Mouse (Mus musculus): Measurements from ENCODE around the gene Rdh1.
A peak's percentile ranks its signal among the peaks of the same experiment; 100 is the strongest.

Rdh1 gene

GRCm38 (mm10) chr10:127759181-127760110, at the start of gene Rdh1, which contains the start of gene Rdh16f1:
TSS of gene Rdh1 (plus strand) at chr10:127759721.
TSS of gene Rdh16f1 (plus strand) at chr10:127759787.
- no peak for DNase-seq (ENCODE audit: low spot score in 2 of 2)

GRCm38 (mm10) chr10:127710331-127710730, 49.2 kb upstream of the Rdh1 start:
- DNase-seq (ENCODE audit: low spot score in 2 of 2): no peak

- DNase-seq (ENCODE audit: low spot score in 2 of 2): no peak
Observed at GRCm38 (mm10) chr10:127712736-127713135, 46.8 kb upstream of the Rdh1 start.

- DNase-seq (ENCODE audit: low spot score in 2 of 2): peak in 1 of 2 experiments; percentile 20
Observed at GRCm38 (mm10) chr10:127721671-127722418, 37.7 kb upstream of the Rdh1 start.

DNA sequence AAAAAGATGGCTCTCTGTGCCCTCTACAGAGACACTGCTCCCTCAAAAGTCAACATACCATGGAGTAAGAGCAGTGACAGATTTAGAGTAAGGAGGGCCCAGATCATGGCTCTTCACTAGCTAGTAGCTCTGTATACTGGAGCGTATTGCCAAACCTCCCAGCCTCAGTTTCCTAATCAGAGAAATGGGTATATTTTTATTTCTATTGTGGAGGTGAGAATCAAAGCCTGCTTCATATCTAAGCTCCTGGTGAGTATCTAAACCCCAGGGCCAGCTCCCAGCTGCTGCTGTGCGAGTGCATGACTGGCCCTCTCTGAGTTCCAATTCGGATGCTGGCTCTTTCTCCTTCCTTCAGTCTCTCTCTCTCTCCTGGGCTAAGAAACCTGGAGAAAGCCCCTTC, 35.3 kb upstream of the Rdh1 start, which contains the start of gene Tac2:
Gene Tac2, plus strand, starts transcription at position 301 of the 400 bp plus-strand sequence.
- no peak for DNase-seq (ENCODE audit: low spot score in 2 of 2)

- no peak for DNase-seq (ENCODE audit: low spot score in 2 of 2)
Observed at GRCm38 (mm10) chr10:127725136-127725535, 34.4 kb upstream of the Rdh1 start.

GRCm38 (mm10) chr10:127728437-127728836, 31.1 kb upstream of the Rdh1 start:
- DNase-seq (ENCODE audit: low spot score in 2 of 2): no peak

DNA sequence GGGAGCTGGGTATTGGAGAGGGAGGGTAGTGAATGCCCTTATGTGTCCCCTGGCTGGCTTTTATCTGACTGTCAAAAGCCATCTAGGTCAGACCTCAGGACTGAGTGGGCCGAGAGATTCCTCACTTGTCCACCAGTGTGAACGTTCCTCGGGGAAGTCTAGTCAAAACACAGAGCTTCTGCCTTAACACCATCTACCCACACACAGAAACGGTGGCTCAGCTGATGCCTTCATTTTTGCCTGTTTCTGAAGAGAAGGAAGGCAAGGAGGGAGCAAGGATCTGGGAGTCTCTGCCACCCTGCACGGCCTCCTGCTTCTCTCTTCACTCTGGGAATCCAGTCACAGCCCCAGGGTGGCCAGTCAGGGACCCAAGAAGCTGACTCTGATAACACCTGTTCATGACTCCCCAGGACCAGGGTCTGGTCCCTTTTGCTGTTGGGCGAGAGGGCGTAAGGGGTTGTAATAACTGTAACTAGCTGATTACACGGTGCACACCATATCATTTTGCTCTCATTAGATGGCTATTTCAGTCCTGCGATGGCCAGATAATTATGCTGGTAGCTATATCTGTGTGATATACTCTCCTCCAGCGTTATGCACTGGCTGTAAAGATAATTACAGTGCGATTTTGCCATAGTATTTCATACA, 29.1 kb upstream of the Rdh1 start:
- peak; percentile 29 to 30 for DNase-seq (ENCODE audit: low spot score in 2 of 2)

- no peak for DNase-seq (ENCODE audit: low spot score in 2 of 2)
Observed at GRCm38 (mm10) chr10:127730933-127731310, 28.6 kb upstream of the Rdh1 start.

DNA sequence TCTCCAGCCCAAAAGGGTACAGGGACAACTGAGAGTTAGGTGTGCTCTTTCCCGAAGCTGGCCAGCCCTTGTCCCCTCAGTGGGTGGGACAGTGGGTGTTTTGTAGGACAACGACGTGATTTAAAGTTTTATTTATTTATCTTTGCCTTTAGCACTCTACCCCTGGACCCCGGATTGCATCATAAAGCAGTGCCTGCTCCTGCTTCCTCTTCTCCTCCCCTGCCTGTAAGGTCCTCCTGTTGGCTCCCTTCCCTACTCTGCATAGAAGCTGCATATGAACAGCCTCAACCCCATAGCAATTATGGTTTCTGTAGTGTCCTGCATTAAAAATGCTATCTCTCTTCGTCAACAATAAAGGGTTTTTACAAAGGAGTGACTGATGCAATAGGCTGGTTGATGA, 28.1 kb upstream of the Rdh1 start:
- no peak for DNase-seq (ENCODE audit: low spot score in 2 of 2)

GRCm38 (mm10) chr10:127734434-127734833, 25.1 kb upstream of the Rdh1 start:
- no peak for DNase-seq (ENCODE audit: low spot score in 2 of 2)

DNA sequence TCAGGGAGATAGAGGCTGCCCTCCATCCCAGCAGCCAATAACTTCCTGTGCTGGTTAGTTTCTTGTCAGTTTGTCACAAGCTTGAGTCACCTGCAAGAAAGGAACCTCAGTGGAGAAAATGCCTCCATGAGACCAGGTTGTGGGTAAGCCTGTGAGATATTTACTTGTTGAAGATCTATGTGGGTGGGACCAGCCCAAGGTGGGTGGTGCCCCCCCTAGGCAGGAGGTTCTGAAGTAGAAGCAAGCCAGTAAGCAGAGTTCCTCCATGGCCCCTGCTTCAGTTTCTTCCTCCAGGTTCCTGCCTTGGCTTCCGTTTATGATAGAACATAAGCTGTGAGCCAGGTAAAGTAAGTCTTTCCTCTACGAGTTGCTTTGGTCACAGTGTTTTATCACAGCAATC, 23.3 kb upstream of the Rdh1 start:
- DNase-seq (ENCODE audit: low spot score in 2 of 2): no peak

- DNase-seq (ENCODE audit: low spot score in 2 of 2): no peak
Observed at GRCm38 (mm10) chr10:127736916-127737315, 22.6 kb upstream of the Rdh1 start.

GRCm38 (mm10) chr10:127737552-127737951, 22.0 kb upstream of the Rdh1 start:
- DNase-seq (ENCODE audit: low spot score in 2 of 2): no peak

- no peak for DNase-seq (ENCODE audit: low spot score in 2 of 2)
Observed at GRCm38 (mm10) chr10:127738151-127738882, 21.2 kb upstream of the Rdh1 start.

DNA sequence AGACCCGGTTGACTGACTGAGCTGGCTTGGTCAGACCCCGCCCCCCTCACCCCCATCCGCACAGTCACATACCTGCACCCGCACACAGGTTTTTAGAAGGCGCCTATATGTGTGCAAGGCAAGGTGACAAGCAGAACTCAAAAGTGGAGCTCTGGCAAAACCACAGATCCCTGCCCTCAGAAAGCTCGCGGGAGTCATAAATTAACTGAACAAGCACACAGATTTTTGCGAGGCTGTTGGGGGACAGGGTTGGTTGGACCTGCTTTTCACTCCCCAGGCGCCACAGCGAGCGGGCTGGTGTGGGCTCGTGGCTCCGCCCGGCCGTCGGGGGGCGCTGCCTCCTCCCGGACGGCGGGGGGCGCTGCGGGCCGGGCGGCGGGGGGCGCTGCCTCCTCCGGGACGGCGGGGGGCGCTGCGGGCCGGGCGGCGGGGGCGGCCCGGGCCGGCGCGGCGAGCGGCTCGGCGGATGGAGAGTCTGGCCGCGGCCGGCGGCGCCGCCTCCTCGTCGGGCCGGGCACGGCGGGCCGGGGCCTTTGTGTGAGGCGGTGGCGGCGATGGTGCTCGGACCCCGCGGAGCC, 20.3 kb upstream of the Rdh1 start, which contains the start of gene Zbtb39:
Gene Zbtb39, plus strand, starts transcription at position 456 of the 578 bp plus-strand sequence.
- peak; percentile 57 to 65 for DNase-seq (ENCODE audit: low spot score in 2 of 2)

DNA sequence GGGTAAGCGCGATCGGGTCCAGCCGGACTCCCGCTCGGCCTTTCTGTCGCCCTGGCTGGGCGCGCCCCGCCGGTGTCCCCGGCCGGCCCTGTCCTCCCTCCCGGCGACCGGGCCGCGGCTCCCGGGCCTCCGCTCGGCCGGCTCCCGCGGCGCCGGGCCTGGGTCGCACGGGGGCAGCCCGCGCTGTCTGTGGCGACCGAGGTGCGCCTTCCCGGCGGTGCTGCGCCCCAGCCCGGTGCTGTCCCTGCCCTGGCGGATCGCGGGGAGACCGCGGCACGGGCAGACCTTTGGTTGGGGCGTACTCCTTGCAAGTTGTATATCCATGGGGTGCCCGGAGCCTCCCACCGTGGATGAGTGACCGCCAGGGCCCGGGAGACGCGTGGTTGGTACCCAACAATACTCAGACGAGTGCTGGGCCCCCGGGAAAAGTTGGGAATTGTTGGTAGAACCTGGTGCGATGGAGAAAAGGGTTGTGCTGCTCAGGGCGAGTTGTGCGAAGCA, 19.8 kb upstream of the Rdh1 start:
- DNase-seq (ENCODE audit: low spot score in 2 of 2): peak; percentile 27 to 30

- DNase-seq (ENCODE audit: low spot score in 2 of 2): no peak
Observed at GRCm38 (mm10) chr10:127744661-127745060, 14.9 kb upstream of the Rdh1 start.

DNA sequence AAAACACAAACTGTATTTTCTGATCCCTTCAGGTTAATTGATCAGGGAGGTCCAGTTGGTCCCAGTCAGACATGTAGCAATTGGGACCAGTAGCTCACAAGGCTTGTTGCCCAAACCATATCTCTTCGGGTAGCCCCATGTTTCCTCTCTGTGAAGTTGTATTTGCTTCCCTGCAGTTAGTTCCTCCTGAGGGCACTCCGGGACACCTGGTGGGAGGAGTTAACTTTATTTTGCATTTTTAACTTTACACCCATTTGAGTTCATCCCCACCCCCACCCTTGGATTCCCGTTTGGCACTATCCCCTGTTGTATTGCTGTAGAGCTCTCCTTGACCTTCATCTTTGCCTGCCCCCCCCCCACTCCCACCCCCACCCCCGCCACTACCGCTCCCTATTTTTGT, 13.6 kb upstream of the Rdh1 start:
- no peak for DNase-seq (ENCODE audit: low spot score in 2 of 2)

- DNase-seq (ENCODE audit: low spot score in 2 of 2): no peak
Observed at GRCm38 (mm10) chr10:127747254-127747653, 12.3 kb upstream of the Rdh1 start.

Data from right cerebral cortex, adult 2 months (tissue).